Mouse (Mus musculus) heart, adult 11 months (tissue): ENCODE data around the gene Fam167b.
"Not testable (repeated sequence)": the region's sequence is repeated elsewhere in the genome, so short reads cannot be mapped to it uniquely, and the experiment has no call there.

ENCODE experiments used
- DNase-seq: peaks from one replicate; pipeline ENCODE4 v3.0.0; 2022

Gene Fam167b

GRCm38 (mm10) chr4:129557256-129557808, 21.0 kb downstream of the Fam167b start:
- no peak for DNase-seq

GRCm38 (mm10) chr4:129556532-129557223, 21.7 kb downstream of the Fam167b start:
- peak; percentile 99 for DNase-seq

GRCm38 (mm10) chr4:129555862-129556531, 22.4 kb downstream of the Fam167b start:
- peak; percentile 92 for DNase-seq

- DNase-seq = peak; percentile 92
Measured at GRCm38 (mm10) chr4:129555421-129555861, 22.9 kb downstream of the Fam167b start.

- not testable (repeated sequence) for DNase-seq
Measured at GRCm38 (mm10) chr4:129554512-129554911, 23.8 kb downstream of the Fam167b start.

GRCm38 (mm10) chr4:129550295-129550694, 28.1 kb downstream of the Fam167b start:
- DNase-seq = no peak

- no peak for DNase-seq
Measured at GRCm38 (mm10) chr4:129549306-129549705, 29.0 kb downstream of the Fam167b start.

- not testable (repeated sequence) for DNase-seq
Measured at GRCm38 (mm10) chr4:129547631-129548030, 30.7 kb downstream of the Fam167b start.

- no peak for DNase-seq
Measured at GRCm38 (mm10) chr4:129544106-129544505, 34.2 kb downstream of the Fam167b start.

- DNase-seq = peak; percentile 100
Measured at GRCm38 (mm10) chr4:129542592-129543141, 35.7 kb downstream of the Fam167b start, which contains the start of gene Hdac1. Gene Hdac1, minus strand, starts transcription at chr4:129542713.

GRCm38 (mm10) chr4:129541868-129542591, 36.3 kb downstream of the Fam167b start:
- peak; percentile 92 for DNase-seq

GRCm38 (mm10) chr4:129540012-129540411, 38.3 kb downstream of the Fam167b start:
- no peak for DNase-seq

GRCm38 (mm10) chr4:129528901-129529300, 49.4 kb downstream of the Fam167b start:
- DNase-seq = not testable (repeated sequence)
